Mouse (Mus musculus): ENCODE measurements around the gene Hebp2.
"Not testable (repeated sequence)": the region's sequence is repeated elsewhere in the genome, so short reads cannot be mapped to it uniquely, and the experiment has no call there.

The Hebp2 gene

DNA sequence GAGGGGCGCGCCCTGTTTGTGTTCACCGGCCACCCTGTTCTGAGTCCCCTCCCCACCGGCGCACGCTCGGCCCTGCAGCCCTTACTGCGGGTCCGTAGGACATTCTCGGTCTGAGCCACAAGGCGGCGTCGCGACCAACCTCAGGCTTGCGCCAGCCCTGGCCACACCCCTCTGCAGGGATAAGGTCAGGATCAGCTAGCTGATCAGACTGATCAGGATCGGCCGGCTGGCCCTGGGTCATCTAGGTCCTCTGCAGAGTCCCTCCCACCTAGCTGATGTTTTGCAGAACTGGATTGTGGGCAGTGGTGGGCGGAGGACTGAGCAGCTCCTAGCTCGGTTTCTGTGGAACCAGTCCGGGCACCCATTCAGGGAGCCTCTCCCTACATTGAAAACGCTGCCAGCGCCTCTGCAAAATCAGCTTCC lies at the start of gene Hebp2:
Hebp2 (minus strand) TSS at position 264 of the 423 bp plus-strand sequence.
- DNase-seq (ENCODE audit: low spot score): peak; percentile 83

DNA sequence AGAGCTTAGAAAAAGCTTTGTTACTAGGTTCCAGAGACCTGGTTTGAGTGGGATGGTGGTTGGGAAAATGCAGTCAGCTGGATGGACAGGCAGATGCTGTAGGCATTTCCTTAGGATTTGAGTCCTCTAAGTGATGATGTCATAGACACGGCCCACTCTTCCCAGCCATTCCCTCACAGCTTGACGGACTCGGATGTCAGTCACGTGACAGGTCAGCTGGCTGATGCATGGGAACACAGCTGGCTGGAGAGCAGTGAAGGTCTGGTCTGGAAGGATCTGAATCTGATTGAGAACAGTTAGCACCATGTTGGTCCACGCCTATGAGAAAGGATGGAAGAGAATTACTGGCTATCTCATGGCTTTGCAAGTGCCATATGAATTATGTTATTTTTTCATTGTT lies 43.6 kb upstream of the Hebp2 start:
- DNase-seq (ENCODE audit: low spot score): no peak

DNA sequence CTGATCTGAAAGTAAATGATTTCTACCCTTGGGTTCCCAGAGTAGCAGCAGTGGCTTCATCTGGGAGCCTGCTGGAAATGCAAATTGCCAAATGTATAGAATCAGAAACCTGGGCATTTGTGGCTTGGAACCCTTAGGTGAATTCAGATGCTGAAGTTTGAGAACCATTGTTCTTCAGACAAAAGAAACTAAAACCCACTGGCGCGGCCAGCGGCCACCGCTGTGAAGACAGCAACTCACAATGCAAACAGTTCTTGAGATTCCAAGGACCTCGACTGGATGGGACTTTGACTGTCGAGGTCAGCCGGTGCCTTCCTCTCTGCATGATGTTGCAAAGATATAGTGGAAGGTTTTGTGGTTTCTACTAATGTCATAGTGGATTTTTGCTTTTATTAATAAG lies 38.3 kb upstream of the Hebp2 start:
- no peak for DNase-seq (ENCODE audit: low spot score)

DNA sequence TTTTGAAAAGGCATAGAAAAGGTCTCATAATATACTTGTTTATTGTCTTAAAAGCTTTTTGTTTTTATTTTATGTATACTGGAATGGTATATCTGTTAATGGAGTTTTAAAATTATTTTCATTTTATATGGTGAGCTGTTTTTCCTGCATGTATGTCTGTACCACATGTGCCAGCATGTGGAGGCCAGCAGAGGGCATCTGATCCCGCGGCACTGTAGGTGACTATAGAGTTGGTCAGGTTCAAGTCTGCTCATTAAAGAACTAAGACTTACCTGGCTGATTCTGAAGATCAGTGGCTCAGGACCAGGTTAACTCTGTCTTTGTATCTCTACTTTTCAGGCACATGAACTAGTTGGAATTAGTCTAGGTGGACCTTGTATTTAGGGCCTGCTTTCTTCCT lies 26.7 kb upstream of the Hebp2 start:
- no peak for DNase-seq (ENCODE audit: low spot score)

DNA sequence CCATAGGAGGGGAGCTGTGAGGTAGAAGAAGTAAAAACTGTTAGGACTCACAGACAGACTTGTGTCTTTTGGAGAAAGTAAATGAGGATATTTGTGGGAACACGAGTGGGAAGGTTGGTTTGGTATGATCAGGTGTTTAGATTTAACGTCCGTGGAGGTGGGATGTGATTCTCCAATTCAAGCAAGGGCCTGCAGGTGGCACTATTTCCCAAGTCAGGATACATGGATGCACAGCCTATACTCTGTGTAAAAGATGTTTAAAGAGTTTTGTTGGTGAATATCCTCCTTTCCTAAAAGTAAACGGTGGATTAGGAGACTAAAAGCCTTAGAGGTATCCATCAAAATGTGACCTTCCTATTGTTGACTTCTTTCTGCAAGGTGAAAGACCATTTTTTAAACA lies 17.1 kb upstream of the Hebp2 start:
- peak; percentile 46 for DNase-seq (ENCODE audit: low spot score)

DNA sequence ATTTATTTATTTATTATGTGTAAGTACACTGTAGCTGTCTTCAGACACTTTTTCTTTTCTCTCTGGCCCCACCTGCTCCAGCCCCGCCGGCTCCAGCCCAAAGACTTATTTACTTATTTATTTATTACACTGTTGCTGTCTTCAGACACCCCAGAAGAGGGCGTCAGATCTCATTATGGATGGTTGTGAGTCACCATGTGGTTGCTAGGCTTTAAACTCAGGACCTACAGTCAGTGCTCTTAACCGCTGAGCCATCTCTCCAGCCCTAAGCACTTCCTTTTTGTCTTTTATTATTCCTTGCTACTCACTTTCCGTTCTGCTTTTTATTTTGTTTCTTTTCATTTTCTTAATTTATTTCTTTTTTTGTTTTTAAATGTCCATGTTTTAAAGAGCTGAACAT lies 15.6 kb upstream of the Hebp2 start:
- no peak for DNase-seq (ENCODE audit: low spot score)

DNA sequence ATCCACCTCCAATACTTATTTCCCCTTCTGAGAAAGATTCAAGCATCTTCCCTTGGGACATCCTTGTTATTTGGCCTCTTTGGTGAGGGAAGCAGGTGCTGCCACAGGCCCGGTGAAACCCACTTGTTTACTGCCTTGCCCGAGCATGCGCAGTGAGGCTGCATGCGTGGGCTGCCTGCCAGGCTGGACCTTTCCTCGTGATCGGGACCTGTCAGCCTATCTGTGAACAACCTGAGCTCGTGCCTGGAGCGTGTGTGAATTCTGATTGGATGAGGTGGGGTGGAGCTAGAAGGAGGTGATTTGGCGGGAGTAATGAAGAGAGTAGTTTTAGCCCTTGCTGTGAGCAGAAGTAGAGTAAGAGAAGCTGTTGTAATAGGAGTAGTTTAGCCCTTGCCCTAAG lies 13.2 kb upstream of the Hebp2 start:
- not testable (repeated sequence) for DNase-seq (ENCODE audit: low spot score)

DNA sequence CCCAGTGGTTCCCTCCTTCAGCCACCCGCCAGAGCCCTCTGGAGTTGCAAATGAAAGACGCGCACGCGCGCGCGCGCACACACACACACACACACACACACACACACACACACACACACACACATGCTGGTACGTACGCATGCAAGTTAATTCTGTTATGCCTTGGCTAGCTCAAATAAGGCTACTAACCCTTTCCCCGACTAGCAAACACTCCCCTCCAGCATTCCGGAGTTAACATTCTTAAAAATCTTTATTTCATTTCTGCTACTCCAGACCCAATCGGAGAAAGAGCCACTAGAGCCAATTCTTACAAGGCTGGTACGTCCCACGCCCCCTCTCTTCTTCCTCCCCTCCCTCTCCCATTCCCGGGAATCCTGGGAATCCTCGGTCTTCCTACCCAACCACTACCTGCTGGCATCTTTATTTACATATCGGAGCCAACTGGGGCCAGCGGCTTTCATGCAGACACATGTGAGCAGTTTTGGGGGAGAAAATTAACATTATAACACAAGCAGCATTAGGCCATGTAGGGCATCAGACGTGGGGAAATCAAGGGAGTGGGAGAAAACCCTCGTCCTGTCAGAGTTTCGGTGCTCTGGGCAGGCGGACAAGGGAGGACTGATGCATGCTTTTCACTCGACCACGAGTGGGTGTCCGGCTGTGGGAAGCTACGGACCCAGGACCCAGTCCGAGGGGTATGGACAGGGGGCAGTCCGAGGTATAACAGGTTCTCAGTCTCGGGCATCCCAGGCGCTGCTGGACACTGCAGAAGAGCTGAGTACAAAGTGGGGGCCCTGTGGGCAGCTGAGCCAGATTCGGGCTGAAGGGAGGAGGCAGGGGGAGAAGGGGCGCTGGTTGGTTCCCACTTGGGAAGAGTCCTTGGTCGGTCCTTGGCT lies 3.7 kb upstream of the Hebp2 start:
- DNase-seq (ENCODE audit: low spot score): no peak

DNA sequence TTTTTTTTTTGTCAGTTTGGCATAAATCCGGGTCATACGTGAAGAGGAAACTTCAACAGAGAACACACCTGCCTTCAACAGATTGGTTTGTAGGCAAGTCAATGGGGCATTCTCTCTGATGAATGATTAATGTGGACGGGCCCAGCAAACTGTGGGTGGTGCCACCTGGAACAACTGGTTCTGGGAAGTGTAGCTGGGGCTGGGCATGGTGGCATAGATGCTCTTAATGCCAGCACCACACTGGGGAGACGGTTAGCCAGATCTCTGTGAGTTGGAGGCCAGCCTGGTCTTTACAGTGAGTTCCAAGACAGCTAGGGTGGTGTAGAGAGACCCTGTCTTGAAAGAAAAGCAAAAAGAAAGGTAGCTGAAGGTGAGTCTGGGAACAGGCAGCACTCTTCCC lies 1.5 kb upstream of the Hebp2 start:
- DNase-seq (ENCODE audit: low spot score): no peak

DNA sequence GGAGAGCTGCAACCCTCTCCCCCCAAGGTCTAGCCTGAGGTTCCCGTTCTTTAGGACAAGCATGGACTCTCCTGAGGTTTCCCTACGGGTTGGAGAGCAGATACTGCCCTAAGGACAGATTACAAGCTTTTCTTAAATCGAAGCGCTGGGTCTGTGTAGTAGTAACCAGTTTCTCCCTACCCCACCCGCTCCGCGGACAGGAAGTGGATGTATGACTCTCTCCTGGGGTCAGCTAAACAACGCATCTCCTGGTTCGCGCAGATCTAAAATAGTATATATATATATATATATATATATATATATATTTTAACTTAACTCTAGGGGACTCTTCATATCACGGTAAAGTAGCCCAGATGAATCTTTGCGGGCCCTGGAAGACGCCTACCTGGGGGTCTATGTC lies 567 bp downstream of the Hebp2 start:
- peak; percentile 29 for DNase-seq (ENCODE audit: low spot score)

DNA sequence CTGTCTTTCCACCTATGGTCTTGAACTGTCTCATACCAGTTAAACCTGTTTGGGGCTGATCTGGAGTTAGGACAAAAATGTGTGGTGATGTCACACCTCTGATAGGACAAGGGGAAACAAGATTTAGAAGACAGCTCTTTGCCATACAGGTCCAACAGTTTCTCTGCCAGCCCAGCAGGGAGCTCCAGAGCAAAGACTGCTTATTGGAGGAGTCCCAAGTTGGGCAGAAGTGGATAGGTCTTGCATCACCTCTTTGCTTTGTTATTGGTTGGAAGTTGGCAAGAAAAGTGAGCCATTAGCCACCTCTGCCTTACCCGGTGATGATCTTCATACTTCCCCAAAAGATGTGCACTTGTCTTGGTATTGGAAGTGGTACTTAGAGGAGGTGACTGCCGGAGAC lies 9.0 kb downstream of the Hebp2 start:
- DNase-seq (ENCODE audit: low spot score): no peak

DNA sequence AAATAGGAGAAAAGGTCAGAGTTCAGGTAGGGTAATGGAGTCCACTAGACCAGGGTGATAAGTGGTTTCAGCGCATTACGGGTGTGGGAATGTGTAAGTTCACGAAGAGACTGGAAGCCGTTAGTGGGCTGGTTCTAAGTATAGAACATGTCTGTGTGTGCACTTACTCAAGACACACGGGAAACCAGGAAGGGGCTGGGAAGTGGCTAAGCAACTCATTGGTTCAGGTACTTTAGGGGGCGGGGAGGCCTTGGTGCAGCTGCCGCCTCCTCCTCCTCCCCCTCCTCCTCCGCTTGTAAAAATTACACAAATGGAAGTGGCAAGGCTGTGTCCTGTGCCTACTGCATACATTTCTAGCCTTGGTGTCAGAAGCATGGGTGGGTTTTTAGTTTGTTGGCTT lies 13.6 kb downstream of the Hebp2 start:
- DNase-seq (ENCODE audit: low spot score): no peak

DNA sequence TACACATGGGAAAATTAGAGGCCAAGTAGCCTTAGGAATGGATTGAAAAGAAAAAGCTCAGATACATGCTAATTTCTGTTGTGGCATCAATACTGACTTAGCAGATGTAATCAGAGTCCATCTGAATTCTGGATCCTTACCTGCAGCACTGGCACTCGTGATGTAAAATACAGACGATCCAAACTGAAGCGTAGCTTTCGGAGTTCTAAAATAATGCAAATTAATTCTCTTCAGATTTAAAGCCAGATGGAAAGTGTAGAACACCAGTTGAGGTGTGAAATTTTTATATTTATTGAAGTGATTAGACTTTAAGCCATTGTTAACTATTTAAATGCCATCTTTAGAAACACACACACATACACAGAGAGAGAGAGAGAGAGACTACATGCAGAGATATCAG lies 15.7 kb downstream of the Hebp2 start:
- DNase-seq (ENCODE audit: low spot score): no peak

DNA sequence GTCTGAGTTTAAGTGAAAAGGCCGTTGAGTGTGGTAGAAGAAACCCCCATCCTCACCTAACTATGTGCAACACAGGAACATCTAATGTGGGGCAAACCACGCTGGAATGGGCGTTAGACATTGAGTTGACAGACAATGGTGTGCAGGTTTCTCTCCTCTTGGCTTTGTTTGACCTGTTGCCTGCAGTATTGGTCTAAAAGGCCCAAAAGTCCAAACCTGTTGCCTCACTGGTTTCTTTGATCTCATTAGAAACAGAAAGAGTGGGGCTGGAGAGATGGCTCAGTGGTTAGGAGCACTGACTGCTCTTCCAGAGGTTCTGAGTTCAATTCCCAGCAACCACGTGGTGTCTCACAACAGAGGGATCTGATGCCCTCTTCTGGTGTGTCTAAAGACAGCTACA lies 16.7 kb downstream of the Hebp2 start:
- no peak for DNase-seq (ENCODE audit: low spot score)

DNA sequence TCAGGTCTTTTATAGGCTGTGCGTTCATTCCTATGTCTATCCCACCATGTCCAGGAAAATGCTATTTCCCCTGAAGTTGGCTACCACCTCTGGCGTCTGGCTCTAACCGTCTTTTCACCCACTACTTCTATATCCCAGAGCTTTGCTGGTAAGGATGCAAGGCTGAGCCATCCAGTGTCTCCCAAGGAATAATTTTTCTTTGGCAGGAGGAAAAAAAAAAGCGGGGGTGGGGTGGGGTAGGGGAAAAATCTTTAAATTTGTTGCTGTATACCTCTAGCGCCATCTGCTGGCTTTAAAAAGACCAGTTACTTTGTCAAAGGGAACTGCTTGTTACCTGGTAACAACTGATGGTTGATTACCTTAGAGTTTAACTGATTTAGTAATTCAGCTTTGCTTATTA lies 17.4 kb downstream of the Hebp2 start:
- DNase-seq (ENCODE audit: low spot score): peak; percentile 71

DNA sequence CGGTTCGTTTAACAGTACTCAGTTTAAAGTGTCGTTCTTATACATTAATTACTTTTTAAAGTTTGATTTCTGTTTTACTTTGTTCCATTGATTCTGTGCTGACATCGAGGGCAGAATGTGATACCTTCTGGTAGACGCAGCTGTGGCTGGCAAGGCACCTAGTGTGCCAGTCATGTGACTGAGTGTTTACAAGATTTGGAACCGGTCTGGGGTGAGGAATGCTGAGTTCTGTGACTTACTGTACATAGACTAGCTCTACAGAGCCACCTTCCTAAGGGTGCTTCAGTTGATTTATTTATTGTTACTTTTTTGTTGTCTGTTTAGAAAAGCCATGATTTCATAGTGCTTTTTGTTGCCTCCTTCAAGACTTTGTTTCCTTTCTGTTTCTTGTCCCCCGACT lies 18.1 kb downstream of the Hebp2 start:
- no peak for DNase-seq (ENCODE audit: low spot score)

DNA sequence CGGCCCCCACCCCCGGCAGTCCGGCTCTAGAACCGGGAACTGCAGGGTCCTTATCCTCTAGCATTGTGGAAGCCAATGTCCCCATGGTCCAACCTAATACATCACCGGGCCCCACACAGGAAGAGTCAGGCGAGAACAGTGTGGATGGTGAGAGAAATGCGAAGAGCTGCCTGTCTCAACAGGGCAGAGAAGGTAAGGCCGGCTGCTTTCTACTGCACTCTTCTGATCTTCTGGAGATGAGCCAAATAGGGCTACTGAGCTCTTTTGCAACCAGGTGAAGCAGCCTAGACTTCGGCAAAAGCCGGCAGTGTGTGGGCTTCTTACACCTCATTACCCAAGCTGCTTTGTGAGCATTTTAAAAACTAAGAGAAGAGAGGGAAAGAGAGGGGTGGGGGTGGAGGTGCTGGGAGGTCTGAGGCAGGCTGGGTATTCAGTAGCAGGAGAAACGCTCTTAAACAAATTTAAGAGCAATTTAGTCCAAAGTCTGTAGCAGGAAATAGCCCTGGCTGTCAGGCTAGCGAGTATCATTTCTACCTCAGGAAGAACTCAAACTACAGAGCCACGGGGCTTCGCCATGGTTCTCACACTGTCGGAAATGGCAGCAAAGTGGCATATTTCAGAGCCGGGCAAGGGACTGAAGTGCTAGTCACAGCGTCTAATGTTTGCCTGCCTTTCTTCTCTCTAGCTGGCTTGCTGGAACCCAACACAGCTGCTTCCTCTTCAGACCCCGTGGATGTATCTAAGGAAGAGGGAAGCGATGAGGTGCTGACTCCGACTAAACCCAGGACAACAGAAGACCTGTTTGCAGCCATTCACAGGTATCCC lies 18.8 kb downstream of the Hebp2 start:
- DNase-seq (ENCODE audit: low spot score): no peak

DNA sequence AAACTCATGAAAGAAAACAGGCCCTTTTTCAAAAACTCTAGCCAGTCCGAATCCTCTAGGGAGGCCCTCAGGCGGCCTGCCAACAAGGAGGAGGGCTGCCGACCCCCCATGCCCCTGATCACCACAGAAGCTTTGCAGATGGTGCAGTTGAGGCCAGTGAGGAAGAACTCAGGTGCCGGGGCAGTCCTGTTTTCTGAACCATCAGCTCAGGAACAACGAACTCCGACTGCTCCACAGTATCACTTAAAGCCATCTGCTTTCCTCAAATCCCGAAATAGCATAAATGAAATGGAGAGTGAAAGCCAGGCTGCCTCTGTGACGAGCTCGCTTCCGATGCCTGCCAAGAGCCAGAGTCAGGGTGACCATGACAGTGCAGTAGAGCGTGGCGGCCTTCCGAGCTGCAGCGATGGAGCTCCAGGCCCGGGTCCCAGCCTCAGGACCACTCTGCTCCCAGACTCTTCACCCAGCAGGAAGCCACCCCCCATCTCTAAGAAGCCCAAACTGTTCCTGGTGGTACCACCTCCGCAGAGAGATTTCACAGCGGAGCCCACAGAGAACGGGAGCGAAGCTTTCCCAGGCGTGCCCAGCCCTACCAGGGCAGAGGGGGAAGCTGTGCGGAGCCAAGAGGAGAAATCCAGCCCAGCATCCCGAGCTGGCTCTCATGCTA lies 19.6 kb downstream of the Hebp2 start:
- DNase-seq (ENCODE audit: low spot score): no peak

DNA sequence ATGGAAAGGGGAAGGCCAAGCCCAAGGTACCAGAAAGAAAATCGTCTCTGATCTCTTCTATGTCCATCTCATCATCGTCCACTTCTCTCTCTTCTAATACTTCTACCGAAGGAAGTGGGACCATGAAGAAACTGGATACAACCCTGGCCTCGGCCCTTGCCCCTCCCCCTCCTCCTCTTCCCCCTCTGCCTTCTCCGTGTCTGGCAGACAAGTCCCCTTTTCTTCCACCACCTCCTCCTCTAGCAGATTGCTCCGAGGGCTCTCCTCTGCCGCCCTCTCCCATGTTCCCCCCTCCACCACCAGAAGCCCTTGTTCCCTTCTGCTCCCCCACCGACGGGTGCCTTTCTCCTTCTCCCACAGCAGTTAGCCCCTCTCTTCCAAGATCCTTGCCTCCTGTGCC lies 20.1 kb downstream of the Hebp2 start:
- no peak for DNase-seq (ENCODE audit: low spot score)

DNA sequence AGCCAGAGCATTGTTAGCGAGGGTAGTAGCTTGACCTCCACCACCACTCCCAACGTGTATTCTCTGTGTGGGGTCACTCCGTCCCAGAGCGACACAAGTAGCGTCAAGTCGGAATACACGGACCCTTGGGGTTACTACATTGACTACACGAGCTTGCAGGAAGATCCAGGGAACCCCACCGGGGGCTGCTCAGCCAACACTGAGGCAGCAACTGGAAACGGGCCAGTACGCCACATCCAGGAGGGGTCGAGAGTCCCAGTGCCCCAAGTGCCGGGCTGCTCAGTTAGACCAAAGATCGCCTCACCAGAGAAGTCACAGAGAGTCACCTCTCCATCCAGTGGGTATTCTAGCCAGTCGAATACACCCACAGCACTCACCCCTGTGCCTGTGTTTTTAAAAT lies 20.6 kb downstream of the Hebp2 start:
- DNase-seq (ENCODE audit: low spot score): no peak

DNA sequence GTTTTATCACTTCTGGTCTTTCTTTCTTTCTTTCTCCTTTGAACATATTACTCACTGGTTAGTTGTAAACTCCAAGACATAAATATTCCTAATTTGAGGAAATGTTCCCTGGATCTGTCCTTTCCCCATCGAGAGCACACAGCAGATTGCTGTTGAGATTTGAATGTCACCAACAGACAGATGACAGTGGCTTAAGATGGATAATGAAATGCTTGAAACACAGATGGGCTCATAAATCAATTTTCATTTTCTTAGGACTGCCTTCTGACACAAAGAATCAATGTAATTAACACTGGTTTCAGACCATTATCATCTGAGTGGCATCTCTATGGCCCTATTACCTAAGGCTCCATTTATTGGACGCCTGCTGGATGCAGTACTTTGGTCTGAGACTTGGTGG lies 23.3 kb downstream of the Hebp2 start:
- DNase-seq (ENCODE audit: low spot score): no peak

DNA sequence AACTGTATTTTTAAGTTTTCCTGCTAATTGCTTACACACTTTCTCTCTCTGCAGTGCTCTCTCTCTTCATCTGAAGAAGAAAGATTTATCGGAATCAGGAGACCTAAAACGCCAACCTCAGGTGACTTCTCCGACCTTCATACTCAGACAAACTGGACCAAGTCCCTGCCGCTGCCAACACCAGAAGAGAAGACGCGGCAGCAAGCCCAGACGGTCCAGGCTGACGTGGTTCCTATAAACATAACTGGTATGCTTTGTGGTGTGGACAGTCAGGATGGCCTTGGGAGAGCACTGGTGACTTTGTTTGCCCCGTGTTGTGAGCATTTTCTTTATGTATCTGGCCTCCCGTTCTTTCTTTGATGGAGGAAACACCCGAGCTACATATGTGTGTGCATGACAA lies 34.4 kb downstream of the Hebp2 start:
- DNase-seq (ENCODE audit: low spot score): no peak

DNA sequence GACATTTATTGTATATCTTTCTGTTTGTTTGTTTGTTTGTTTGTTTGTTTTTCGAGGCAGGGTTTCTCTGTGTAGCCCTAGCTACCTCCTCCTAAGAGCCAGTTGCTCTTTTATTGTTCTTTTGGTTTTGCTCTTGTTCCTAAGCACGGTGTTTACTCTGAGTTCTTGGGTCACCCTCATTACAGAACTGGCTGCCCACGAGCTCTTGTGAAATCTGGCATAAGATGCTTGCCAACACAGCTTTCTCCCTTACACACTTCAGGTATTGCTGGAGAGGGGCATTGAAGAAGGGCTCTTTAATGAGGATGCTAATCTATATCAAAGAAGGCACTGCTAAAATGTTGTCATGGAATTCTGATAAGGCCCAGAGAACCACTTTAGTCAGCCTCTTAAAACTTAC lies 35.2 kb downstream of the Hebp2 start:
- DNase-seq (ENCODE audit: low spot score): no peak
